Mouse (Mus musculus): ENCODE results near the gene Pla2g6.

Gene Pla2g6

DNA sequence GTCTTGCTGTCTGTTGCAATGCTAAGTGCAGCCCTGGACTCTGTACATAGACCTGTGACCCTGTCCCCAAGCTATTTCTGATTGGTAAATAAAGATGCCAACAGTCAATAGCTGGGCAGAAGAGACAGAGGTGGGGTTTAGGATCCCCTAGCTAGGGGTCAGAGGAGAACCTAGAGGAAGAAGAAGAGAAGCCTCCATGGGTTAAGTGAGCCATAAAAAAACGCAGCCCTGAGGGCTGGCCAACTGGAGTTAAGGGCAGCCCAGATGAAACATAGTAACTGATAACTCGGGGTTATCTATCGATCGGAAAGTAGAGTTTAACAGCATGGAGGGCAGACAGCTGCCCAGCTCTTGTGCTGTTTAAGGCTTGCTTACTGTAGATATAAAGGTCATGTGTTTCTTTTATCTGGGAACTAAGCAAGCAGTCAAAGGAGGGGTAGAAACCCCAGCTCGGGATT is 6.4 kb downstream of the Pla2g6 start:
- no peak for DNase-seq

DNA sequence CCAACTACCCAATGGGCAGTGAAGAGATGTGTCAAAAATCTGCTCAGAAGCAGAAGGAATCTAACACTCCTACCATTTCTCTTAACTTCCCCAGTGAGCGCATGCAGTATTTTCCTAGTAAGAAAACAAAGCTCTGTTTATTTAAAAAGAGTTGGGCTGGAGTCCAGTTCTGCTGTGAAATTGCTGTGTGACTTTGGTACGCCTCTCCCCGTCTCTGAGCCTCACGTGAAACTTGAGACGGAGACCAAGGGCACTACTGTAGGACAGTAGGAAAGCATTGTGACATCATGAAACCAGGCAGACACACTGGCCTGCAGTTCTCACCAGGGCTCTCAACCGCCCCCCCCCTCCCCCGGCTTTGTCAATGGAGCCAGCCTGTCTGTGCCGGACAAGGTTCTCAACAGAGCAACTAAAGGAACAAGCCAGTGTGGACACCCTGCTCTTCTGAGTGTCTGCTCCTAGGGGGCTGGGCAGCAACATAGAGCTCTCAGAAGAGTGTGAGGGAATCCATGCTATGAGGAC is 14.3 kb downstream of the Pla2g6 start:
- no peak for DNase-seq

DNA sequence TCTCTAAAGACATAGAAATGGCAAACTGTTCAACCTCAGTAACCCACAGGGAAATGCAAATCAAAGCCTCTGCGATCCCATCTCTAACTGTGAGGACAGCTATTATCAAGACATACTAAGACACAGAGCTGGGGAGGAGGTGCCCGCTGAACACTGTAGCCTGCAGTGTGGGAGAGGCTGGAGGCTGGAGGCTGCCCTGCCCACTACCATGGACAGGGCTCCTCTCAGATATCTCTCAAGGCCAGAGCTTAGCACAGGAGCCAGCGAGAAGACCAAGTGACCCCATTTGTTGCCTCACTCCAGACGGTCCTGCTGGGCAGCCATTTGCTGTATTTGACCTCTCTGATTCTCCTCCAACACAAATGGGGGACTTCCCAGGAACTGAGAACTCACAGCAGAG is 20.3 kb downstream of the Pla2g6 start:
- no peak for DNase-seq

DNA sequence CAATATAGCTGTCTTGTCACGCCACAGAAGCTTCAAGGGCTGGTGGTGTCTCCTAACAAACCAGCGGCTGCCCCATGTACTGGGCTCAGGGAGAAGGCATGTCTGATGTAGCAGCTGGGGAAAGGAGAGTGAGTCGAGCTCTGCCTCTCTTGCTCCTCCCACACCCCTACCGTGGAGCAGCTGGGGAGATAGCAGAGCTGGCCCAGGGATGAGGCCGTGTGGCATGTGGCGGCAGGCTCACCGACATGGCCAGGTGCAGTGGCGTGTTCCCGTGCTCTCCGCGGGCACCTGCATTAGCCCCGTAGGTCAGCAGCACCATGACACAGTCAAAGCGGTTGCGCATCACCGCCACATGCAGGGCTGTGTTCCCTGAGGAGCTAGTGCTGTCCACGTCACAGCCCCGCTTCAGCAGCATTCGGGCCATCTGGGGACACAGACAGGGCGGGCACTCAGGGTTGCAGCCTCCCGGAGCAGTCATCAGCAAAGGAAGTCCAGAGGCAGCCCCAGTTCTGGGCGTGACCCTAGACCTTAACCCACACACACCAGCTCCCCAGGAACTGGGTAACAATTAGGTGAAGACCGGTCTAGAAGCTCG is 22.1 kb downstream of the Pla2g6 start:
- DNase-seq = no peak

DNA sequence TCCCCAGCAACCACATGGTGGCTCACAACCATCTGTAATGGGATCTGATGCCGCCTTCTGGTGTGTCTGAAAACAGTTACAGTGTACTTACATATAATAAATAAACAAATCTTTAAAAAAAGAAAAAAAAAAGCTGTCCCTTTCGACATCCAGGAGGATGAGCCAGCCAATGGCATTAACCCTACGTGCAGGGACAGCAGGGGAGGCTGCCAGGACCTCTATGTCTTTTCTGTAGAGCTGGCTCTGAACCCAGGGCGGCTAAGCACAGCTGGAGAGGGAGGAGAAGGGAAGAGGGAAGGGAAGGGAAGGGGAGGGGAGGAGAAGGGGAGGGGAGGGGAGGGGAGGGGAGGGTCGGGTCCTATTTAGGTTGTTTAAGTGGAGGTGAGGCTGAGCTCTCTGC is 23.4 kb downstream of the Pla2g6 start:
- no peak for DNase-seq

DNA sequence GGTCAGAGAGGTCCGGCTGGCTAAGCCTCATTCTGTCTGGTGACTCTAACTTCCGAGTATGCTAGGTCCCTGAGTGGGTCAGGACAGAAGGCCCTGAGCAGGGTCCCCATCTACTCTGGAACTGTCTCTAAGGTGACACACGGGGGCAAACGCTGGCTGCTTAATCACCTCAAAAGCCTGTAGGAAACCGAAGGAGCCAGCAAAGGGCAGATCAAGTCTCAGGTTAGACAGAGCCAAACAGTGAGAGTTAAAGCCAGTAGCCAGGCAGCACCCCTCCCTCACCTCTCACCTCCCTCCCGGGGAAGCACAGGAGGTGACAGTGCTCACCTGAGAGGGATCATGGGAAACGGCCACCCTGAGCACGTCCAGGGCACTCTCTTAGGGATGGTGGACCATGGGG is 24.5 kb downstream of the Pla2g6 start:
- no peak for DNase-seq

DNA sequence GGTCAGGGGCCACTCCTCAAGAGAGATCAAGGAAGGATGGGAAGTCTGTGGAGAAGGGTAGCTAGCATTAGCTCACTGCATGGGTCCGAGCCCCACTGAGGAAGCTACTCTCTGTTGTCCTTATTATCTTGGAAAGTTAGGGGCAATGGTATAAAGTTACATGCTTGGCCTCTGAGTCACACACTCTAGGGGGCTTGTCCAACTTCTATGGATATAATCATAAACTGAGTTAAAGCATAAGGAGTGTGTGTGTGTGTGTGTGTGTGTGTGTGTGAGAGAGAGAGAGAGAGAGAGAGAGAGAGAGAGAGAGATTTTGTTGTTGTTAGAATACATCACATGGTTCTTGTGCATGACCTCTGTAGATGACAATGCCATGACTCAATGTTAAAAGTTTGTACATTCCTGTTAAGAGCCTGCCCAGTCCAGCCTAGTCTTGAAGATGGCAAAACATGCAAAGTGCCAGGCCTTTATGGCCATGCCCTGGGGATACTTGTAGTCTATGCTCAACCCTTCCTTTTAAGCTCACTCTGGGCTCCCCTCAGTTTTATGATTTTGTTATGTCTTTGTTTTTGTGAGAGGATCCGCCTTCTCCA is 28.5 kb downstream of the Pla2g6 start:
- DNase-seq = no peak

DNA sequence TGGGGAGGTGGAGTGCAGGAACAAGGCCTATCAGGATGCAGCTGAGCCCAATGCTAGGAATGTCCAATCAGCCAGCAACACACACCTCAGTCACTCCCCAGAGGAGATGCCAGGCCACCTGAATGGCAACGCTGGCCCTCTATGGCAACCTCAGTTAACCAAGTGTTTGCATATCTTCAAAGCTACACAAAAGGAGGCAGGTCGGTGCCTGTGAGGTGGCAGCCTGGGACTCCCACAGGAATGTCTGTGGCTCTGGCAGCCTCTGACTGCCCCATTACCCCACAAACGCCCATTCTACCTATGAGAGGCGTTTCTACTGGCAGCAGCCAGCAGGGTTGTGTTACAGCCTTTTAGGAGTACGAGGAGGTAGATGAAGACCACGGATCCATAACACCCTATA is 29.6 kb downstream of the Pla2g6 start:
- no peak for DNase-seq

DNA sequence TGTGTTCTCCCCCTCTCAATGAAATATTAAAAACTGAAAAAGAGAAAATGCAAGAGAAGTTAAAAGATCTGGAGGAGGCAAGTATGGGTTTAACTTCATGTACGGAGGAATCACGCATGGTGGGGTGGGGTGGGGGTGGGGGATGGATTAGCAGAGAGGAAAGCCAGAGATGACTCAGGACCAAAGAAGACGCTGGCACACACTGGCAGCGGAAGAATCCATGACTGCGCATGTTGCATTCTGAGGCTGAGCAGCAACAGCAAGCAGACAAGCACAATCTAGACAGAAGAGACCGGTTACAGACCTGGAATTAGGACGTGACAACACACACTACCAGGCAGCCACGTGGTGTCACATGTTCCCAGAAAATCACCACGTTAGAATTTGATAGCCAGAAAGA is 35.4 kb downstream of the Pla2g6 start:
- no peak for DNase-seq

DNA sequence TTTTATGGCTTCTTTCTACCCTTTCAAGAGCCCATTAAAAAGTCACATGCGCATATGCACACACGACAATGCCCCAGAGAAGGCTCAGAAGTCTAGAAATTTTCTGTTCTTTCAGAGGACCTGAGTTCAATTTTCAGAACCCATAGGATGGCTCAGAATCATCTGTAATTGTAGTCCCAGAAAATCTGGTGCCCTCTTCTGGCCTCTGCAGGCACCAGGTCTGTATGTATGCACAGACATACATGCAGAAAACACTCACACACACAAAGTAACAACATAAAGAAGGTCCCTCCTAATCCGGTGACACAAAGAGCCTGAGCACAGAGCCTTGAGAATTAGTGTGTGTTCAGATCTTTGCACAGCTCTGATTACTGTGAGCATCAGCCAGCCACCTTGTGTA is 37.9 kb downstream of the Pla2g6 start:
- no peak for DNase-seq

DNA sequence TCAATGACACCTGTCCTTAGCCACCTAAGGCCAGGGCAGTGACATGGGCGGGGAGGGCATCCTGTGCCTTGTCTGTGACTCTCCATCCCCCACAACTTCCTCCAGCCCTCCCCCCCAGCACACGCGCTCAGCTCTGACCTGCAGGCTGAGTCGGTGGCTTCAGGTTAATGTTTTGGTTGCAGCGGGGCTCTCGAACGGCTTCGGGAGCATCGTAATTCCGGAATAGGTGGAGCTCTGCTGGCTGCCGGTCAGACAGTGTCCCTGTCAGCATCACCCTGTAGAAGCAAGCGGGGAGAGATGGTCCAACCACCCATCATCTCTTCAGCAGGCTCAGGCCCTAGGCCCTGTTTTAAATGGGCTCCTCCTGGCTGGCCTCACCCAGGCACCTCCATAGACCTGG is 38.7 kb downstream of the Pla2g6 start:
- DNase-seq = no peak

DNA sequence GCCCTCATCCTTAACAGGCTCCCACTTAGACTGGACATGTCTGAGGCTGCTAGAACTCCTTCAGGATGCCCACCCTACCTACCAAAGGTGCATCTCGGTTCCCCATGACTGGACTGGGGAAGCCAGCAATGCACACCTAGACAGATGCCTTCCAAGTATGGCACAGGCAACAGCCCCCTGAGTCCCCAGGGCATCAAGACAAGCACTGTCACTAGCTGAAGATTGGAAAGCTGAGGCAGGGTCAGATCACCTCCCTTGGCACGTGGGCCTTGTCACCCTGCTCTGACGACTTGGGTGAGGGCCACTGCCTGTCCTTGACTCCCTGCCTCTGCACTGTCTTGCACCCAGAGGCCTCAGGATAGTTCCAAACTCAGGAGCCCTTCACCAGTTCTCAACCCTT is 39.8 kb downstream of the Pla2g6 start:
- DNase-seq = no peak

DNA sequence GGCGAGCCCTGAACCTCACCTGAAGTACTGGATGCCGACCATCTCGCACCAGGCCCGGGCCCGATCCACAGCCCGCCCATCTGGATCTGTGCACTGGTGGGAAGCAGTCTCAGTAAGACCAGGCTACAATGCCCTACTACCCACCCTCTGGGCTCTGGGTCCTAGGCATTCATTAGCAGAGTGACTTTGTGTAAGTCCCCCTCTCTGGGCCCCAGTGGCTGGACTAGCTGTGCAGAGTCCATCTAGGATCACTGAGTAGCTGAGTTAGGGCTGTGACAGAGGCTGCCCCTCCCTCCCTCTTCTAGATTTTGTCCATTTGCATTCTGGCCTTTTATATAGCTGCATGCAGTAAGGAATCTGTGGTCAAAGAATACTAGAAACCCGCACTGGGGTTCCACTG is 41.1 kb downstream of the Pla2g6 start:
- DNase-seq = peak; percentile 35 to 48

DNA sequence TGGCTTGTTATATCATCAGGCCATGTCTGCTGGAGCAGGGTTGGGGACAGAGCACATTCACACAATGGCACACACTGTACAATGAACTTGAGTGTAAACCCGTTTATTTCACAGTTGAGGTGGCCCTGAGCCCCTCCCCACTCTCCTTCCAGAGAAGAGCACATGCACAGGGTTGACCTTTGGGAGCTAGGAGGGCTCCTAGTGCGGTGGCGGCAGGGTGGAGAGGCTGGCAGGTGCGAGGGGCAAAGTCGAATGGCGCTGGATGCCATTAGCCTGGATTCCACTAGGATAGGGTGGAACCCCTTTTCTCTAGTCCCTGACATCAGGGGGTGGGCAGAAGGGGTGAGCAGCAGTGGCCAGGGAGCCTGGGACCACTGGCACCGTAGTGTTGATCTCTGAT is 42.0 kb downstream of the Pla2g6 start:
- peak; percentile 73 to 75 for DNase-seq

DNA sequence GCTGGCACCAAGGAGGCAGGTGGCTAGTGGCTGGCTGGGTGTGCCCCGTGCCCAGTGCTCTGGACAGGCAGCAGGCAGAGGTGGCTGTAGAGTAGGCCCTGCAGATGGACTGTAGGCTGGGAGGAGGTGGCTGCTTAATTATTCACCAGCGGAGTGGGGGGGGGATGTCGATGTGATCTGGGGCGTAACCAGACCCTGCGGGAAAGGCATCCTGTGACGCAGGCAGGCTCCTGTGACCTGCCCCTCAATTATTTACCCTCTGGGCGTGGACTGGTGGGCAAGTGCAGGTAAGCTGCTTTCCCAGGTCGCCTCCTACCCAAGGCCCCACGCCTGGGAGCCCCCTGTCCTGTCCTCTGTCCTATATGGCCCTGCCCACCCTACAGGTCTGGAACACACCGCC is 42.8 kb downstream of the Pla2g6 start, which contains the start of gene Baiap2l2:
Gene Baiap2l2, minus strand, starts transcription at position 139 of the 400 bp plus-strand sequence.
- DNase-seq = peak; percentile 87 to 88

DNA sequence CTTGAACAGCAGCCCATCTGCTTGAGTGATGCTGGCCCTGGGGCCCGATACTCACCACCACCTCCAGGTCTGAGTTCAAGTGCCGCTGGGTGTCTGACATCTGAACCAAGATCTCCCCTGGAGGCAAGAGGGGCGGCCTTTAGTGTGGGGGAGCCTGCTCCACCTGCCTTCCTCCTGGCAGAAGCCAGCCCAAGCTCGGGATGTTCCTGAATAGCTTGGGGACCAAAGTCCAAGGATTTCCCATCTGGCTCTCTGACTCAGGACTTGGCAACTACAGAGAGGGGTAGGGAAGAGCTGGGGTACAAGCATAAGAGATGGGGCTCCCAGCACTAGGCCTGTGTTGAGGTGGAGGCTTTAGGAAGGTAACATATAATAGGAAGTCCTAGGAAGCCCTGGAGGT is 44.8 kb downstream of the Pla2g6 start:
- peak; percentile 62 to 65 for DNase-seq

DNA sequence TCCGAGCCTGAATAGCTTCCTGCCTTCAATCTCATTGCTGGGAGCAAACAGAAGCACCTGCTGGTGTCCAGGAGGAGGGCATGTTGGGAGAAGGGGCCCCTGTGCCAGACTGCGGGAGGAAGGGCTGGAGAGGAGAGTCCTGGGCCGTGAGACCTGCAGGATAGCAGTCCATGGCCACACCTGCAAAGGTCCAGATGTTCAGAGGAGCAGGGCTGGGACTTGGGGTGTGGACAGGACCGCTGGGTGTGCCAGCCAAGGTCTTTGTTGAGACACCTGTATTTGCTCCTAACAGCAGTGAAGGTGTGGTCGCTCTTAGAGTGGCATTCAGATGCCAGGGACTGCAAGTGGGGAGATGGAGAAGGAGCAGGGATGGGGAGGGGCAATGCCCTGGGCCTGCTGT is 45.8 kb downstream of the Pla2g6 start:
- no peak for DNase-seq

DNA sequence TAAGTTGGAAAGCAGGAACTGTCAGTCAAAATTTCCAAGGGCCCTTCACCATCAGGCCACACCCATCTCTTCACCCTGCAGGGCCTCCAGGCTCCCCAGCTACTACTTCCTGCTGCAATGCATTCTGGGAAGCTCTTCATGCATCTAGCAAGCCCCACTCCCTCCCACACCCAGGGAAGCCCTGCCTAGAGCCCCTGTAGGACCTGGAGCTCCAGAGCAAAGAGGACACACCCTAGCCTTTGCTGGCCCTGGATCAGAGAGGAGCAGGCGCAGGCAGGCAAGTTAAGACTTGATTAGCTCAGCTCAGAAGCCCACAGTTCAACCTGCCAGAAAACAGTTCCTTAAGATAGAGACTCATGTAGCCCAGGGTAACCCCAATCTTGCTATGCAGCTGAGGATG is 46.8 kb downstream of the Pla2g6 start:
- no peak for DNase-seq

DNA sequence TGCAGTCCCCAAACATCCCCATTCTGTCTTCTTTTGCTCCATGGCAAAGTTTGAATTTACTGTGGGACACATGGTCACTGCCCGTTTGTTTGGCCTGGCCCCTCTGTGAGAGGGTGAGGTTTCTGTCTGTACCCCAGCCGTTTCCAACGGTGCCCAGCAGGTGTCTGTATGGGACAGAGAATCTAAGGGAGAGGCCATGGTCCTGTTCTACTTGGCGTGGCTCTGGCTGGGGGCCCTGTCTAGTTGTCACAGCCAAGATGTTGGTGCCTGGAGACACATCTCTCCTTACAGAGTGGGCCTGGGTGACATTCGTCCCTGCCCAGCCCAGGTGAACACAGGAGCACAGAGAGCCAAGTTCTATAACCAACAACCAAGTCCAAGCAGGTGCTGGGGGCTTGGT is 47.3 kb downstream of the Pla2g6 start:
- no peak for DNase-seq

DNA sequence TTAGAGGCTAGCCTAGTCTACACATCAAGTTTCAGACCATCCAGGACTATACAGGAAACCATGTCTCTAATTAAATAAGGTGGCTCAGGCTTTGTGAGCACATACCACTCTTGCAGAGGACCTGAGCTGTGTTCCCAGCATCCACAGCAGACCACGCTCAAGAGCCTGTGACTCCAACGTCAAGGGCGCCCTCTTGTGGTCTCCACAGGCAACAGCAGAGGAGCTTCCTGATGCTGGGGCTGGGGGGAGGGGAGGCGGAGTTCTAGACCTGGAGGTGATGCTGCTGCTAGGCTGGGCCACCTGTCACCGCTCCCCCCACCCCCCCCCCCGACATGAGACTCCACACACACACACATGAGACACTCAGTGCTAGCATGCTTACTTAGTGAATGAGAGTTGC is 48.0 kb downstream of the Pla2g6 start:
- DNase-seq = peak in 1 of 2 experiments; percentile 42

DNA sequence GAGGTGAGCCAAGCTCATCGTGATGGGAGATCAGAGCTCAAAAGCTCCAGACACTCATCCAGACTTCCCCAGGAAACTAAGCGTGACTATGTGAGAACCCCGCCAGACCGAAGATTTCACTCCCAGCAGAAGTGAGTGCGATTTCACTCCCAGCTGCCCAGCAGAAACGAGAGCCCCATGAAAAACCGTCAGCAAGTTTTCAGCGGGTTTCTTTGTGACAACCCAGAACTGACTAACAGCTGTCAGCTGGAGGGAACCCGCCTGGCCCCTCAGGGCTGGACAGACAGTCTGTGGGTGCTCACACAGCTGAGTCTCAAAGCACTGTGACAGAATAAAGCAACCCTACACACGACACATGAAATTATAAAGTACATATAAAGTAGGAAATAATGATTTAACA is 50.5 kb downstream of the Pla2g6 start:
- no peak for DNase-seq

DNA sequence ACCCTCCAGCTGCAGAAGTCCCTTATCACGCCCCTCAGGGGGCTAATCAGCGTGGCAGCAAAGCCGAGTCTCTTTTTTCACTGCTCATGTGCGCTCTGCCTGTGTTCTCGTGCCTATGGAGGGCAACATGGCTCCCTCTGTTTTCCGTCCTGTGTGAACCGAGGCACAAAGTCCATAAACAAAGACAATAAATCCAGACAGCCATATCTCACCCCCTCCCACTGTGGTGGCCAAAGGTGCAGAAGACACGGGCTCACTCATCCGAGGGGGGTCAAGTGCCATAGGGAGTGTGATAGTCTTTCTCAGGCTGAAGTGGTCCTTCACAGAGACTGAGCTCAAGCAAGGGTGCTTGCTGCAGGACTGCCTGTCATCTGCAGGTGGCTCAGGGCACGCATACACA is 55.2 kb downstream of the Pla2g6 start:
- DNase-seq = no peak

DNA sequence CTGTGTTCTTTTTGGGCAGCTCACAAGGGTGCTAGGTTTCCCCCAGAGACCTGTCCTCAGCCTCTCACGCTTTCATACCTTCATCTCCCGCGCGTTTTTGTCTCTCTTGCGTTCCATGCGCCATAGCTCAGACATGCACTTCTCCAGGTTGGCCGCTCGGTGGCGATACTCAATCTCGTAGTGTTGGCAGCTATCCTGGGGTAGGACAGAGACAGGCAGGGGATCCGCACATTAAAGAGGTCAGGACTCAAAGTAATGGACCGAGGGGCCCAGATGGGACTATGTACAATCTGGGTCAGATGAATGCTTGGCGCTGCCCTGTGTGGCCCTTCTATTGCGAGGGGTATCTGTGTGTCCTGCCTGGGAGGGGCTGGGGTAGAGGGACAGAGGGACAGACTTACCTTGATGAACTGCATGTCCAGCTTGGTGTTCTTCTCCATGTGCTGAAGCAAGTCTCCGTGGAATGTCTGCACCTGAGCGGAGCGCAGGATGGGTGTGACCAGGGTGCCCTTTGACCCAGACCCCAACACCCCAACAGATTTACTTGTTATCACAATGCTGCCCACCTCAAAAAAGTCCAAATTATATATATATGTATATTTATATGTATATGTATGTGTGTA is 57.0 kb downstream of the Pla2g6 start:
- DNase-seq = no peak
